ENCODE assay signal across 7 mouse cellular contexts in genomic region chr5:130255017-130255720, GRCm38 (mm10). TPM values are rescaled to one million over a fixed set of nuclear protein-coding genes. Genes with fewer than 3 reads are reported as not detected.
DNase-seq lines count a peak whose midpoint lies in the region; ATAC-seq lines count a peak whose summit lies in the region.

TSS of gene Sbds (minus strand) at chr5:130255530.
TSS of gene Tyw1 (plus strand) at chr5:130255619.

- ATAC-seq in intestine, embryonic 16.5 days, result peak; percentile 89
- peak; percentile 89 for ATAC-seq in midbrain, embryonic 11.5 days (ENCODE audit: low FRiP score)

- peak; percentile 98 for DNase-seq in adrenal gland, adult 8-10 months
- peak; percentile 96 for DNase-seq in embryo, embryonic 9.5 days (ENCODE audit: extremely low spot score)
- peak; percentile 91 to 96 for DNase-seq in gastrocnemius, postnatal 4 days (ENCODE audit: low spot score in 2 of 2)
- DNase-seq in left cerebral cortex, postnatal 36 days (ENCODE audit: low spot score in 2 of 2), result peak; percentile 97
- DNase-seq in midbrain, embryonic 11.5 days (ENCODE audit: low spot score, missing footprints), result peak; percentile 100
- peak; percentile 99 for DNase-seq in skeletal muscle tissue, adult 2 months (ENCODE audit: low read depth, low spot score)

- H3K4me1 ChIP-seq in intestine, embryonic 16.5 days (ENCODE audit: control insufficient read depth, insufficient read depth, low read length), result peaks cover 10% of the 10 kb centered on the region; the same call in 1 of the 2 replicates
- peaks cover 12% of the 10 kb centered on the region for H3K4me1 ChIP-seq in midbrain, embryonic 11.5 days (ENCODE audit: control insufficient read depth, insufficient read depth, low read length)

- H3K27ac ChIP-seq in intestine, embryonic 16.5 days (ENCODE audit: low read length), result peak within 1 kb of the TSS; percentile 84
- peak within 1 kb of the TSS; percentile 61; the same call in 1 of the 2 replicates for H3K27ac ChIP-seq in midbrain, embryonic 11.5 days (ENCODE audit: low read depth, low read length)

- H3K9me3 ChIP-seq in intestine, embryonic 16.5 days (ENCODE audit: control insufficient read depth, low read length), result no peaks in the 10 kb centered on the region
- H3K9me3 ChIP-seq in midbrain, embryonic 11.5 days (ENCODE audit: control insufficient read depth, low read length), result no peaks in the 10 kb centered on the region

- peak within 1 kb of the TSS; percentile 82 for H3K4me3 ChIP-seq in intestine, embryonic 16.5 days (ENCODE audit: low read length)
- peak within 1 kb of the TSS; percentile 72 for H3K4me3 ChIP-seq in midbrain, embryonic 11.5 days (ENCODE audit: low read depth, low read length)

- under 1% methylated on average over 52 of the region's 52 CpGs for WGBS in intestine, embryonic 16.5 days
- under 1% methylated on average over 52 of the region's 52 CpGs for WGBS in midbrain, embryonic 11.5 days

- H3K36me3 ChIP-seq in intestine, embryonic 16.5 days (ENCODE audit: control insufficient read depth, insufficient read depth, low read length), result peaks cover 15% of the 10 kb centered on the region
- H3K36me3 ChIP-seq in midbrain, embryonic 11.5 days (ENCODE audit: control insufficient read depth, insufficient read depth, low read length), result peaks cover 7% of the 10 kb centered on the region; the same call in 1 of the 2 replicates

- peak within 1 kb of the TSS; percentile 85 for H3K4me2 ChIP-seq in intestine, embryonic 16.5 days (ENCODE audit: low read depth, low read length)
- H3K4me2 ChIP-seq in midbrain, embryonic 11.5 days, result peak within 1 kb of the TSS; percentile 71

- intact Hi-C loops in left cerebral cortex, postnatal 36 days (cut with DNase I), result no loop called here

- no peaks in the 10 kb centered on the region for H3K27me3 ChIP-seq in intestine, embryonic 16.5 days (replicated peaks; ENCODE audit: control insufficient read depth, insufficient read depth, low read length)
- no peaks in the 10 kb centered on the region for H3K27me3 ChIP-seq in midbrain, embryonic 11.5 days (ENCODE audit: control insufficient read depth, insufficient read depth, low read length)

- peak within 1 kb of the TSS; percentile 86 for H3K9ac ChIP-seq in intestine, embryonic 16.5 days (ENCODE audit: low read depth, low read length)
- peak within 1 kb of the TSS; percentile 86 for H3K9ac ChIP-seq in midbrain, embryonic 11.5 days (ENCODE audit: low read length)

RNA-seq across cellular contexts. Expression of gene Sbds, which starts in this region (rescaled TPM):
- 100 to 1,000 TPM; 101 to 115 (median 106) TPM for total RNA-seq in adrenal gland, adult 8-10 months (2022)
- total RNA-seq in gastrocnemius, postnatal 4 days (2021), result 10 to 100 TPM; 33.7 to 40.2 TPM
- polyA plus RNA-seq in intestine, embryonic 16.5 days (2015; fragmentation: Nextera tagmentation; extraction: Ambion mirVana), result 78.1 and 83.6 TPM in 2 replicates
- 10 to 100 TPM; 75.4 to 81.3 TPM for total RNA-seq in left cerebral cortex, postnatal 36 days (2021)
- polyA plus RNA-seq in midbrain, embryonic 11.5 days (2014; fragmentation: Nextera tagmentation; extraction: Ambion mirVana), result 66.3 and 72.2 TPM in 2 replicates

RNA-seq across cellular contexts. Expression of gene Tyw1, which starts in this region (rescaled TPM):
- total RNA-seq in adrenal gland, adult 8-10 months (2022), result 10 to 100 TPM; 34.0 to 36.4 (median 35.7) TPM
- 10 to 100 TPM; 13.1 to 14.6 TPM for total RNA-seq in gastrocnemius, postnatal 4 days (2021)
- polyA plus RNA-seq in intestine, embryonic 16.5 days (2015; fragmentation: Nextera tagmentation; extraction: Ambion mirVana), result 22.6 and 24.8 TPM in 2 replicates
- total RNA-seq in left cerebral cortex, postnatal 36 days (2021), result 10 to 100 TPM; 15.3 to 16.2 TPM
- 30.4 and 32.1 TPM in 2 replicates for polyA plus RNA-seq in midbrain, embryonic 11.5 days (2014; fragmentation: Nextera tagmentation; extraction: Ambion mirVana)

Comparison
In these comparisons a context has a peak if more than half of its experiments do, and no peak if none do; other contexts are left out.
1. Peak in every context shown above with its lines: DNase-seq, ATAC-seq, H3K4me3 ChIP-seq and H3K27ac ChIP-seq.